Mouse (Mus musculus) hindbrain, embryonic 15.5 days (tissue): Measurements from ENCODE around the gene Lce3f. TPM values are rescaled to one million over a fixed set of nuclear protein-coding genes. Genes with fewer than 3 reads are reported as not detected.

Source experiments
- ATAC-seq: fragments of 200-750 bp; cut with Nextera tagmentation; 2 replicates; pipeline ENCODE4 v1.8.0; 2017; ENCODE audit warnings: low read depth, moderate number of reproducible peaks, moderate TSS enrichment; ENCODE audit not compliant: low FRiP score
- H3K27ac ChIP-seq: fragments of 300-500 bp; sonication (generic); replicated peaks from 2 replicates; pipeline ENCODE4 v1.5.1; 2015; ENCODE audit warnings: mild to moderate bottlenecking, inconsistent platforms
- H3K27me3 ChIP-seq: fragments of 300-500 bp; sonication (generic); 2 replicates; pipeline ENCODE4 v1.6.1; 2015; ENCODE audit warnings: control low read depth, inconsistent platforms
- H3K36me3 ChIP-seq: fragments of 300-500 bp; sonication (generic); 2 replicates; pipeline ENCODE4 v1.6.1; 2015; ENCODE audit warnings: control low read depth, inconsistent platforms
- H3K4me1 ChIP-seq: fragments of 300-500 bp; sonication (generic); replicated peaks from 2 replicates; pipeline ENCODE4 v1.6.1; 2015; ENCODE audit warnings: control low read depth, inconsistent platforms
- H3K4me2 ChIP-seq: fragments of 300-500 bp; sonication (generic); 2 replicates; pipeline ENCODE4 v1.6.1; 2015; ENCODE audit warnings: moderate library complexity, mild to moderate bottlenecking, inconsistent platforms
- H3K4me3 ChIP-seq: fragments of 300-500 bp; sonication (generic); 2 replicates; pipeline ENCODE4 v1.5.1; 2015; ENCODE audit warnings: mild to moderate bottlenecking, inconsistent platforms
- H3K9ac ChIP-seq: fragments of 300-500 bp; sonication (generic); 2 replicates; pipeline ENCODE4 v1.6.1; 2015; ENCODE audit warnings: inconsistent platforms
- H3K9me3 ChIP-seq: fragments of 300-500 bp; sonication (generic); 2 replicates; pipeline ENCODE4 v1.6.1; 2016; ENCODE audit warnings: control low read depth, inconsistent platforms
- WGBS: fragments of 180-500 bp; shearing (Covaris S2); methylation state at CpG from one replicate; pipeline ENCODE4 v1.1.7; 2015; 5-methylcytosine and 5-hydroxymethylcytosine counted together
- polyA plus RNA-seq: library from polyadenylated mRNA; unstranded; fragments of >200 nt; fragmentation: Nextera tagmentation; extraction: Ambion mirVana; gene quantifications from 2 replicates; pipeline ENCODE4 v1.2.1, GENCODE M21; 2015

Gene Lce3f
- polyA plus RNA-seq, 1 experiment from 2014 or later: not detected

- H3K27ac ChIP-seq: no peak overlapping the region
- no peak overlapping the region for H3K9ac ChIP-seq
- no peak overlapping the region for H3K4me2 ChIP-seq
- 91% methylated on average over 1 of the region's 1 CpGs for WGBS
- no peaks in the 10 kb centered on the region for H3K36me3 ChIP-seq
- no peak overlapping the region for H3K4me3 ChIP-seq
- no peaks in the 10 kb centered on the region for H3K27me3 ChIP-seq
- H3K4me1 ChIP-seq: no peaks in the 10 kb centered on the region
- no peak for ATAC-seq
- H3K9me3 ChIP-seq: no peaks in the 10 kb centered on the region
These were observed 29.1 kb downstream of the Lce3f start for GRCm38 (mm10) chr3:93021171-93021570.

- H3K4me1 ChIP-seq: no peaks in the 10 kb centered on the region
- no peak overlapping the region for H3K9ac ChIP-seq
- H3K9me3 ChIP-seq: no peaks in the 10 kb centered on the region
- no peak overlapping the region for H3K4me3 ChIP-seq
- no peak for ATAC-seq
- no peaks in the 10 kb centered on the region for H3K36me3 ChIP-seq
- no peak overlapping the region for H3K27ac ChIP-seq
- H3K4me2 ChIP-seq: no peak overlapping the region
- H3K27me3 ChIP-seq: no peaks in the 10 kb centered on the region
- WGBS: 79% methylated on average over 3 of the region's 3 CpGs
These were observed 31.6 kb downstream of the Lce3f start for GRCm38 (mm10) chr3:93023411-93024184.

GRCm38 (mm10) chr3:93025486-93025885, 33.5 kb downstream of the Lce3f start:
- Histone ChIP-seq H3K4me1 (no peaks in the 10 kb centered on the region), H3K9ac (no peak overlapping the region), H3K27me3 (no peaks in the 10 kb centered on the region), H3K27ac (no peak overlapping the region), H3K9me3 (no peaks in the 10 kb centered on the region), H3K36me3 (no peaks in the 10 kb centered on the region), H3K4me2 (no peak overlapping the region), H3K4me3 (no peak overlapping the region)
- no peak for ATAC-seq
- WGBS: 90% methylated on average over 2 of the region's 2 CpGs

- no peak overlapping the region for H3K4me2 ChIP-seq
- no peaks in the 10 kb centered on the region for H3K27me3 ChIP-seq
- no peaks in the 10 kb centered on the region for H3K9me3 ChIP-seq
- no peak overlapping the region for H3K27ac ChIP-seq
- no peaks in the 10 kb centered on the region for H3K36me3 ChIP-seq
- no peak overlapping the region for H3K4me3 ChIP-seq
- no peaks in the 10 kb centered on the region for H3K4me1 ChIP-seq
- ATAC-seq: peak; percentile 96
- no peak overlapping the region for H3K9ac ChIP-seq
- 61% methylated on average over 5 of the region's 5 CpGs for WGBS
These were observed 39.4 kb downstream of the Lce3f start for GRCm38 (mm10) chr3:93031450-93031849.

Other genes starting within 250 kb of the Lce3f start
- not detected in 2 replicates for gene Lce1g, start 239.9 kb upstream of the Lce3f start, polyA plus RNA-seq
- not detected in 2 replicates for gene Lce1h, start 227.2 kb upstream of the Lce3f start, polyA plus RNA-seq
- gene Lce1i, start 213.3 kb upstream of the Lce3f start, polyA plus RNA-seq: not detected in 2 replicates
- gene Lce1j, start 201.7 kb upstream of the Lce3f start, polyA plus RNA-seq: not detected in 2 replicates
- gene Lce1k, start 184.3 kb upstream of the Lce3f start, polyA plus RNA-seq: not detected in 2 replicates
- not detected in 2 replicates for gene Kprp, start 165.0 kb upstream of the Lce3f start, polyA plus RNA-seq
- gene Lce1l, start 140.9 kb upstream of the Lce3f start, polyA plus RNA-seq: not detected in 2 replicates
- gene 2310050C09Rik, start 122.0 kb upstream of the Lce3f start, polyA plus RNA-seq: not detected in 2 replicates
- not detected in 2 replicates for gene Lce3a, start 66.0 kb upstream of the Lce3f start, polyA plus RNA-seq
- gene Lce3b, start 59.2 kb upstream of the Lce3f start, polyA plus RNA-seq: not detected in 2 replicates
- 0.62 TPM in 1 of 2 replicates, not detected in the other for gene Lce3c, start 47.7 kb upstream of the Lce3f start, polyA plus RNA-seq
- gene Lce3d, start 34.8 kb upstream of the Lce3f start, polyA plus RNA-seq: not detected in 2 replicates
- not detected in 2 replicates for gene Lce3e, start 25.2 kb upstream of the Lce3f start, polyA plus RNA-seq
- 1.9 and 2.3 TPM in 2 replicates for gene Crct1, start 23.5 kb downstream of the Lce3f start, polyA plus RNA-seq
- not detected in 2 replicates for gene Lce1m, start 26.8 kb downstream of the Lce3f start, polyA plus RNA-seq
- gene Gm4858, start 76.6 kb downstream of the Lce3f start, polyA plus RNA-seq: not detected in 2 replicates
- not detected in 2 replicates for gene Crnn, start 152.6 kb downstream of the Lce3f start, polyA plus RNA-seq
- not detected in 2 replicates for gene Flg2, start 205.1 kb downstream of the Lce3f start, polyA plus RNA-seq